Mouse (Mus musculus): ENCODE results near the gene Plekhh1. TPM values are rescaled to one million over a fixed set of nuclear protein-coding genes. Genes with fewer than 3 reads are reported as not detected.

Plekhh1 gene
- polyA plus RNA-seq (2012), result 0.05 and 0.13 TPM in 2 replicates

DNA sequence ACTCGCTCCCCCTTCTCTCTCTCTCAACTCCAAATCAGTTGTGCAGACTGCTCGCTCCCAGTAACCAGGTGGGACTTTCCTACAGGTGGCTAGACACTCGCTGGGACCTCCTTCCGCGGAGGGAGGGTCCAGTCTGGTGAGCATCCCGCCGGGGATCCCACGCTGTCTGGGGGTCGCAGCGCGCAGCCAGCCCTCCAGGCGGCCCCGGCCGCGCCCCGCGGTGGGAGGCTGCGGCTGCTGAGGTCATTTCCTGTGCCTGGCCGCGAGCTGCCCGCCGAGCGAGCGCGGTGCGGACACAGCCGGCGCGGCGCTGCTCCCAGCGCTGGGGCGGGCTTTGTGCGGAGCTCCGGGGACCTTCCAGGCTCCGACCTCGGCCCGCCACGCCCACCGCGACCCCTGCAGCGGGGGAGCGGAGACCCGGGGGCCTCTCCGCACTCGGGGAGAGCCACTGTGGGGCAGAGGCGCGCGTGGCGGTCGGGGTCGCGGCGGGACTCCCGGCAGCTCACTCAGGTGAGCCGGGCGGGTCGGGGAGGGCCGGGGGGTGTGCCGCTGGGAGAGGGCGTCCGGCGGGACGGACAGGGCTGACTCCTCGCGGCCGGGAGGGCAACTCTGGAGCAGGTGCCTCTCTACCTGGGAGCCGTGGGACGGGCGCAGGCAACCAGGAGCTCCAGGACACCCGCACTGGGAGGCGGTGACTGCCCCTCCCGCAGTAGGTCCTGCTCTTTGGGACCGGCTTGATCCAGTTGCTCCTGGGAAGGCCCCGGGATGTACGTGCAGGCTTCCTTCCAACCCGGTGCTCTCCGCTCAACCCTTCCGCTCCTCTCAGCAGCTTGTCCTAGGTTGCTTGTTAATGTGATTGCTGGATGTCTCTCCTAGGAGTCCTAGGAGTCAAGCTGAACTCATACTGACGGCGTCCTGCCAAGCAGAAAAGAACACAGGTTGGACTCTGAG lies at the start of gene Plekhh1:
Plekhh1 (plus strand) TSS at position 253 of the 951 bp plus-strand sequence.

GRCm38 (mm10) chr12:79007126-79007753 lies 21.7 kb upstream of the Plekhh1 start, which contains the start of gene Tmem229b:
TSS of gene Tmem229b (minus strand) at chr12:79007627.

DNA sequence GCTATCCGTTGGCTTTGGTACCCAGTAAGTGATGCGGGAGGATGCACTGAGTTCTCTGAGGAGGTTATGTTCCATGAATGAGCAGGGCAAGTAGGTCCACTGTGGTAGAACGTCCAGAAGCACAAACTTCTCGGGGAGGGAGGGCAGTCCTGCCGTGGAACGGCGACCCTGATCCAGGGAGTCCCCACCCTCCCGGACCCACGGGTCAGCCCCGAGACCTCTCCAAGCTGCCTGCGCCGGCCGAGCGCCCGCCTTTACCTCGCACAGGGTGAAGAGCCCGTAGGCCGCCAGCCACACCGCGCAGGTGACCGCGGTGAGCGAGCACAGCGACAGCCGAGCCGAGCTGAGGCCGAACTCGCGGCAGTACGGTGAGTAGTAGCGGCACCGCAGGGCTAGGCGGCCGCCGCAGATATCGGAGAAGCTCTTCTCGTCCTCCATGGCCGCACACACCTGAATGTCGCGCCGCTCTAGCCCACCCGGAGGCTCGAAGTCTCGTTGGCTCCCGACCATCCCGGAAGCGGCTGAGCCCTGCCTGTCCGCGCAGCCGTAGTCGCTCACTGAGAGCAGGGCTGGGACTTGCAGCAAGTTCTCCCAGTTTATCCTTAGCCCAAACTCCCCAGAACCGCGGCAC lies 60.3 kb downstream of the Plekhh1 start, which contains the start of gene Pigh:
Pigh (minus strand) TSS at position 470 of the 631 bp plus-strand sequence.

DNA sequence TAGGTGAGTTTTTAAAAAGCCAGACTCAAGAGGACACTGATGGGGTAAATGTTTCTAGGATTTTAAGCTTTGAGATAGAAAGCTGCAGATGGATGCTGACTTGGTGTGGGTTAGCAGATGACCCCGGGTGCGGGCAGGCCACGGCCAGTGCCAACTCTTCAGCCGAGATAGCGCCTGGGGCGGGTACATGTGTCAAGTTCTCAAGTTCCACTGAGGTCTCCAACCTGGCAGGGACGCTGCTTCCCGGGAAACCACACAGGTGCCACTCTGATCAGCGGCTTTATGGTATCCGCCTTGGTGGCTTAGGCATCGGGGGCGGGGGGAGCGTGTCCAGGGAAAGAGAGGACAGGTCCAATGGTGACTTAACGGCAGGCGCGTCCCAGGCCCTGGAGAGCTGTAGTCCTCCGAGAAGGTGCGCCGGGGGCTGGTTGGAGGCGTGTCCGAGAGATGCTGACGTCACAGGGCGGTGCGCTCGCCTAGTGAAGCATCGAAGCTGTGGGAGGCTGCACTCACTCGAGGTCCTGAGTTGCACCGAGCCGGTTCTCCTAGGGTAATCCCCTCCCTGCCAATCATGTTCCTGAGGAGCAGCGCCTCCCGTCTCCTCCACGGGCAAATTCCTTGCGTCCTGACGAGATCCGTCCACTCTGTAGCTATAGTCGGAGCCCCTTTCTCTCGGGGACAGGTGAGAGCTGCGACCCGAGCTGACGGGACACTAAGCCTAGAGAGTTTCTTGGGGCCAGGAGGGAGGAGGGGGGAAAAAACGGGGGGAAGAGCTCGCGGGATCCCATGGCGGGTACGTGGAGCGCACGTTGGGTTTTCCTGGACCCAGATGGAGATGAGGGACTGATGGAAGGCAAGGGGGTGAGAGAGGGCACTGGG lies 101.6 kb downstream of the Plekhh1 start, which contains the start of gene Arg2:
Arg2 (plus strand) TSS at position 479 of the 879 bp plus-strand sequence.

Other genes with a start within 250 kb of the Plekhh1 start
- gene Atp6v1d, start 167.5 kb upstream of the Plekhh1 start, polyA plus RNA-seq (2012), result 9.6 TPM in 2 replicates
- gene Eif2s1, start 167.3 kb upstream of the Plekhh1 start, polyA plus RNA-seq (2012), result 28.3 and 29.1 TPM in 2 replicates
- gene Plek2, start 122.2 kb upstream of the Plekhh1 start, polyA plus RNA-seq (2012), result 0.03 and 0.18 TPM in 2 replicates
- gene Tmem229b, start 21.5 kb upstream of the Plekhh1 start, polyA plus RNA-seq (2012), result 27.0 and 40.8 TPM in 2 replicates
- 4.4 and 4.5 TPM in 2 replicates for gene Pigh, start 60.5 kb downstream of the Plekhh1 start, polyA plus RNA-seq (2012)
- gene Arg2, start 101.6 kb downstream of the Plekhh1 start, polyA plus RNA-seq (2012), result not detected in 2 replicates
- gene Vti1b, start 143.5 kb downstream of the Plekhh1 start, polyA plus RNA-seq (2012), result 58.2 and 61.0 TPM in 2 replicates
- 1.6 and 2.1 TPM in 2 replicates for gene Rdh11, start 163.1 kb downstream of the Plekhh1 start, polyA plus RNA-seq (2012)
- 0.59 and 0.68 TPM in 2 replicates for gene Rdh12, start 179.8 kb downstream of the Plekhh1 start, polyA plus RNA-seq (2012)

All from megakaryocyte-erythroid progenitor cell, adult 5 weeks (primary cell).